Mouse (Mus musculus) urinary bladder, postnatal 10 days (tissue): Measurements from ENCODE around the gene Cdc42se1.

Experiments
- DNase-seq: peaks from one replicate; pipeline ENCODE4 v3.0.0; 2022; ENCODE audit warnings: low spot score

Cdc42se1 gene

GRCm38 (mm10) chr3:95250783-95251424, 22.4 kb downstream of the Cdc42se1 start, which contains the start of gene Bnipl:
Gene Bnipl, minus strand, starts transcription at chr3:95251193.
- no peak for DNase-seq

DNA sequence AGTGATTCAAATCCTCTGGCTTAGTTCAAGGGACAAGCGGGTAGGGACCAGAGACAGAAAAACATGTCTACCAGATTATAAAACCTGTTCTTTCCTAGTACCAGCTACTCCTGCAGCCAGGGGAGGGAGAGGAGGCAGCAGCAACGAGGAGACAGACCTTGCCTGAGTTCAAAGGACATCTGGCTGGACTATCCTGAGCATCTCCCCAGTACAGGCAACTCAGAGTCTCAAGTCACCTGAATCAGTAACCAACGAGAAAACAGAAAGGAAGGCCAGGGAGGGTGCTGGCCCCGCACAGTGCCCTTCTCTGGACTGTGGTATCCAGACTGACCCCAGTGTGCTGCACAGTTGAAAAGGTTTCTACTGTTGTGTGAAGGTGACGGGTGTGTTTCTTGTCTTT, 28.4 kb downstream of the Cdc42se1 start:
- no peak for DNase-seq

- no peak for DNase-seq
Measured at GRCm38 (mm10) chr3:95261975-95262374, 33.4 kb downstream of the Cdc42se1 start.

DNA sequence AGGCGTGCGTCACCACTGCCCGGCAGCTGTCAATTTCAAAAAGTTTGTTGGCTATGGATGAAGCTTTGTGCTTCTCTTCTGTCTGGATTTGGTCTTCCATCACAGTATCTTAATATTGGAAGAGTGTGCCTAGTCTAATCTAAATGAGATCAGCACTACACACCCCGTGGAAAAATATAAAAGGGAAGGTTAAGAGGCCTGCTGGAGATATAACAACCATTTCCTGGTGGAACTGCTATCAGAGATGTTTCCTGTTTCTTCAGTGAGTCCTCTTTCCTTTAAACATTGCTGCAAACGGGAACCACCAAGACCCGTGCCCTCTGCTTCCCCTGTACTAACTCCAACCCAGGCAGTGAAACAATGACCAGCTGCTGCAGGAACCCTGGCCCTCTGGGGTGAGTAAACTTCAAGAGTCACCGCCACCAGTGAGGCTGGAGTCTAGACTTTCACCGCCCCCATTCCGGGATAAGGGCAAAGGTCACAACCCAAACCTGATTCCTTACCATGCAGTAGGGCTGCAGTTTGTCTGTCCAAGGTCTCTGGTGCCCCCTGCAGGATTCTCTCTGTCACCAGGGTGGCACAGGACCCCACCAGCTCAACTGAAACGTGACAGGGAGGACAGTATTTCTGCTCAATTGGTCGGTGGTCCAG, 34.7 kb downstream of the Cdc42se1 start:
- DNase-seq, result no peak

- no peak for DNase-seq
Measured at GRCm38 (mm10) chr3:95264724-95265123, 36.2 kb downstream of the Cdc42se1 start.

DNA sequence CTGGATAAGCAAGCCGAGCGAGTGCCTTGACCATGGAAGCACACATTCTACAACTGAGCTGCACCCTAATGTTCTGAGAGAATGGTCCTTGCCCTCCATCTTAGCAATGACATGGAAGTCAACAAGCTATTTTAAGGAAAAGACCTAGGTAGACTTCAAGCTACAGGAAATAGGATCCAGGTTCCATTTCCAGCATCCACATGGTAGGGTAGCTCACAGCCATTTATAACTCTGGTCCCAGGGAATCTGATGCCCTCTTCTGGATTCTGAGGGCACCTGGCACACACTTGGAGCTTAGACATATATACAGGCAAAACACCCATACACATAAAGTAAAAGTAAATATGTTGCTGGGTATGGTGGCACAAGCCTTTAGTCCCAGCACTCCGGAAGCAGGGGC, 37.5 kb downstream of the Cdc42se1 start:
- no peak for DNase-seq

- no peak for DNase-seq
Measured at GRCm38 (mm10) chr3:95267855-95268254, 39.3 kb downstream of the Cdc42se1 start.

DNA sequence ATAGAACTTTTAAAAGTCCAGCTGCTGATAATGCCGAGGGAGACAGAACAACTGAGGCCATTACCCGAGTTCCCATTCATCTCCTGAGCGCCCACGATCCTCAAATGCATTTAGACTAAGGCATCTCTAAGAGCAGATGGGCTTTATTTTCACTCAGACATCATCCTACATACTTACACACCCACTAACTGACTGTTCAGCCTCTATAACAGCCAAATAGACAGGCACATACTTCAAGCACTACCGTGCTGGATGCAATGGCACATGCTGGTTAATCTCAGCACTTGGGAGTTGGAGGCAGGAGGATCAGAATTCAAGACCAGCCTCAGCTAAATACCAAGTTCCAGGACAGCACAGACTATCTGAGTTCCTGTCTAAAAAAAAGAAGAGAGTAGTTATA, 41.3 kb downstream of the Cdc42se1 start:
- no peak for DNase-seq

GRCm38 (mm10) chr3:95270766-95271364, 42.3 kb downstream of the Cdc42se1 start:
- no peak for DNase-seq

DNA sequence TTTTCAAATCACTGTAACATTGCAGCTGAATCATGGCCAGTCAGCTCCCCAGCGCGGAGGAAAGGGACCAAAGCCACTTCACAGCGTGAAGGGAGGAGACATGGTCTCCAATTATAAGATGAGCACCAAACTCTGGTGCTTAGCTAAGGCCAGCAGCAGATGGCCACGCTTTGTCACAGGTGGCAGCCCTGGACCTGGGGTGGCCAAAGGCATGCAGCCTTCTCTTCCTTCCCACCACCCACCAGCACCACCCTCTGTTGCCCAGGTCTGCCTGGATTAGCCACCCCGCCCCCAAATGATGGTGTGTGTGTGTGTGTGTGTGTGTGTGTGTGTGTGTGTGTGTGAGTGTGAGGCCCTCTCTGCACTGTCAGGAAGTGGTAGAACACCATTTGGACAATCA, 44.9 kb downstream of the Cdc42se1 start:
- DNase-seq, result no peak

GRCm38 (mm10) chr3:95274453-95274852, 45.9 kb downstream of the Cdc42se1 start:
- DNase-seq, result no peak

GRCm38 (mm10) chr3:95275161-95275560, 46.6 kb downstream of the Cdc42se1 start:
- no peak for DNase-seq

- DNase-seq, result no peak
Measured at GRCm38 (mm10) chr3:95276428-95276934, 47.9 kb downstream of the Cdc42se1 start.

DNA sequence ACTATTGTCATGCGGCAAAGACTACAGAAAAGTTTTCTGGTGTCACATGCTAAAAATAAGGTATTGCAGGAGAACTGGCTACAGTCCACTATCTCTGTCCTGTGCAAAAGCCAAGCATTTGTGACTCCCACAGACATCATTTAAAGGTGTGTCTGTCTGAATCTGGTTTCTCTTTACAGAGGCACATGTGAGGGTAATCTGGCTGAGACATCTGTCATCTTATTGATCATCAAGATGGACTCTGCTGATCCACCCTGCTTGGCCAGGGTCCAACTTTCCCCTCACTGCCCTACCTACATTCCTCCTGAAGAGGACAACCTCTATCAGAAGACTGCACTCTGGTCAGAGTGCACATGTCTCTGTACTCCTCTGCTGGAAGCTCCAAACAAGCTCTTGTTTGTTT, 48.6 kb downstream of the Cdc42se1 start:
- no peak for DNase-seq

DNA sequence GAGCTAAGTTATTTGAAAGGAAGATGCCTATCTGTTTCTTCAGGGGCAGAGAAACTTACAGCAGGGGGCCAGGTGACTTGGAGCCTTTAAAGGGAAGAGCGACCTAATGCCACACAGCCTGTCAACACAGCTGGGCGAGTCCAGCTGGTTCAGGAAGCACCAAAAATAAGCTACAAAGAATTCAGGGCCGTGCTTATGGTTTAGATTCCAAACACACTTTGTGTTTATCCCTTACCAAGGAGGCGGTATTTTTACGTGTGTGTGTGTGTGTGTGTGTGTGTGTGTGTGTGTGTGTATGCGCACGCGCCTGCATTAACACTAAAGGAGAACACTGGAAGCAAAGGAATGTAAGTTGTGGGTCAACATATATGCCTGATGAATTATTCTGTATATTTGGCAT, 52.2 kb downstream of the Cdc42se1 start:
- no peak for DNase-seq

DNA sequence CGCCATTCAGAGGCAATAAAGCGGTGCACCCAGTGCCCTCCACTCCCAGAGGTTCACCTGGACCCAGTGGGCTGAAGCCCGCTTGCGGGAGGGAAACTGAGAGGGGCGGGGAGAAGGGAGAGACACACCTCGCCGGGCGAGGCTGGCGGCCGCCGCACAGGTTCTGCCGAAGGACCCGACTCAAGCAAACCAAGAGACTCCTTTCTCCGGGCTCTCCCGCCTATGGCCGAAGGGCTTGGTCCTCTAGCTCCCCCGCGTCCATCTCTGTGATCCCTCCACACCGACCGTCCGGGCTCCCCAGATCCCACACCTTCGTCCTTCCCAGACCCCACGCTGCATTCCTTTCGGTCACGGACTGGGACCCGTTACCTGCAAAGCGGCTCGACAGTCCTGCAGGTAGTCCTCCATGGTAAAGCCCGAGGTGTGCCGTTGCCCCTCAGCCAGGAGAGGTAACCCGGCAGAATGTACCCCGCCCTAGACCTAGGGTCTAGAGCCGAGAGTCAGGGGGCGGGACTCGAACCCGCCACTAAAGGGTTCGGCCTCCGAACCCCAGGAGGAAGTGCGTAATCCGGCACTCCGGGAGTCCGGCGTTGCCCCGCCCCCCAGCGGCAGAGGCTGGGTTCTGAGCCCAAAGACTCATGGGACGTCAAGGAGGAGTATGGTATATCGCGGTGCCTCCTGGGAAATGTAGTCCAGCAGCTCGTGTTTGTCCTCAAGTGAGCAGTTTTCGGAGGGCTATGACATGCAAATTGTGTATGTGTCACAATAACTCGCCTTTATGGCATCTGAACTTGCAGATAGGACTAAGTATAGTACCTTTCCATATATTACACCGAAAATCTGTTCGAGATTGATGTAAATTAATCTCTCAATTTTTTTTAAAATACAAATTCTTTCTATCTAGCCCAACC, 52.9 kb downstream of the Cdc42se1 start, which contains the start of the genes Mindy1 and Prune1:
Gene Mindy1 (plus strand): TSS at position 130 of the 911 bp plus-strand sequence.
Gene Prune1 (minus strand): TSS at position 861 of the 911 bp plus-strand sequence.
- peak; percentile 95 for DNase-seq

GRCm38 (mm10) chr3:95282381-95282864, 53.9 kb downstream of the Cdc42se1 start:
- no peak for DNase-seq

DNA sequence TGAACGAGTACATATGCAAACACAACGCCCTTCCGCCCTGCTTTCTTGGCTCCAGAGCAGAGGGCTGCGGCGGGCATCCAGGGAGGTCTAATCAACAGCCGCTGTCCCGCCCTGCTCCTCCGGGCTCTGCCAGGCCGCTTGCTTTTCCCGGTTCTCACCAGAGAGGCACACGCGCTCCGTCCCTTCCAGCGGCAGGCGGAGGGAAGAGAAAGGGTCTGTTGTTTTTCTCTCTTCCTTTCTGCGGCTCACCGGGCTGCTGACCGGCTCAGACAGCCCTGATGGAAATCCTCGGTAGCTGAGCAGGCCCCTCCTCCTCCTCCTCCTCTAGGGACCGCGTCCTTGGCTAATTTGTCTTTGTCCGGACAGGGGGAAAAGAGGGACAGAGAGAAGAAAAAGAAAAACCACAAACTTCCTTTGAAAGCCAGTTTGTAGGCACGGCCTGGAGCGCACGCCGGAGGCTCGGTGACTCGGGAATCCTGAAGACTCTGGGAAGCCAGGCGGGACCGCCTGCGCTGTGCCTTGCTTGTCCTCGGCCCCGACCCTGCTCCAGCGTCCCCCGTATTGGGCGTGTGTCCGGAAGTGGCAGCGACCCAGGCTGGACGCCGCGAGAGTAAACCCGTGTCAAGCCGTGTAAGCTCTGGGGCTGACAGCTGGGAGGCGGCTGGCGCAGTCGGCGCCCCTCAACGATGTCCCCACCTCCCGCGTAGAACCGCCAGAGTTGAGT, 54.5 kb downstream of the Cdc42se1 start:
- peak; percentile 43 for DNase-seq

DNA sequence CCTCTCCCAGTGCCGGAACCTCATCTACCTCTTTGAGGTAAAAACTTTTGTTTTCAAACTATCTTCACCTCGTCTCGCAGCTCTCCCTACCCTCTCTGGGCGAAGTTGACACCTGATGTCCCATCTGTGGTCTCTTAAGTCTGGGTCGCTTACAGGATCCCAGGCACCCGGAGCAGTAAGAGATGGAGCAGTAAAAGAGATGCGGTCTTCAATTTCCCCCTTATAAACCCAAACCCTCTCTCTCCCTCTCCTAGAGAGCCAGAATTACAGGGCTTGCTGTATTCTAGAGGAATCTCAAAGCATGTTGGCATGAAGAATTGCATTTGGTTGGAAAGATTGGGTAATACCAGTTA, 55.0 kb downstream of the Cdc42se1 start:
- no peak for DNase-seq

DNA sequence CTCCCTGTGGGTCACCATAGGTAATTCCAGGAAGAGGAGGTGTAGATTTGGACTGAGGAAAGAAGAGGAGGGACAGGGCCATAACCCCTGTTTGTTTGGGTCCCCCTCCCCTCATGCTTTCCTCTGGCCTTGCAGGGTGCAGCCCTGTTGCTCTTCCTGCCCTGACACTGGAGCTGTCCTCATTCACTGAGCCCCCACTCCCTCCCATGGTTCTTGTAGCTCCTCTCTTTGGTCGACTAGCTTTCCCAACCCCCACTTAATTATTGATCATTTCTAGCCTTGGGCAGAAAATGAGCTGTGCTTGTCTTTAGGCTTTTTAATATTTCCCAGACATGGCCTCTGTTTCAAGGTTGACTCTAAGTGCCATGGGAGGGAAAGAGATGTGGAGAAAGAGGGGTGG, 55.5 kb downstream of the Cdc42se1 start:
- no peak for DNase-seq
